Mouse (Mus musculus) neural tube, embryonic 10.5 days (tissue): ENCODE data around the gene Lmo1.
A peak's percentile ranks its signal among the peaks of the same experiment; 100 is the strongest.

ENCODE experiments used
- DNase-seq: peaks from one replicate; pipeline ENCODE4 v3.0.0-alpha.2; 2017; ENCODE audit warnings: low spot score; ENCODE audit errors: extremely low spot score

Lmo1 gene

GRCm38 (mm10) chr7:109174949-109175669 is at the start of gene Lmo1:
Lmo1 (minus strand) TSS chr7:109175207.
- DNase-seq, result peak; percentile 69

GRCm38 (mm10) chr7:109221716-109222110 is 46.7 kb upstream of the Lmo1 start:
- DNase-seq, result no peak

- no peak for DNase-seq
Observed at GRCm38 (mm10) chr7:109220766-109221715, 46.0 kb upstream of the Lmo1 start.

- DNase-seq, result no peak
Observed at GRCm38 (mm10) chr7:109220026-109220425, 45.0 kb upstream of the Lmo1 start.

GRCm38 (mm10) chr7:109218977-109219271 is 43.9 kb upstream of the Lmo1 start:
- DNase-seq, result no peak

- peak; percentile 85 for DNase-seq
Observed at GRCm38 (mm10) chr7:109218130-109218976, 43.3 kb upstream of the Lmo1 start.

GRCm38 (mm10) chr7:109209804-109210203 is 34.8 kb upstream of the Lmo1 start:
- no peak for DNase-seq

GRCm38 (mm10) chr7:109207811-109208210 is 32.8 kb upstream of the Lmo1 start:
- no peak for DNase-seq

- no peak for DNase-seq
Observed at GRCm38 (mm10) chr7:109206358-109206757, 31.4 kb upstream of the Lmo1 start.

GRCm38 (mm10) chr7:109203140-109203539 is 28.1 kb upstream of the Lmo1 start:
- no peak for DNase-seq

- DNase-seq, result no peak
Observed at GRCm38 (mm10) chr7:109200559-109200958, 25.6 kb upstream of the Lmo1 start.

GRCm38 (mm10) chr7:109197161-109197650 is 22.2 kb upstream of the Lmo1 start:
- DNase-seq, result no peak

GRCm38 (mm10) chr7:109196399-109197082 is 21.5 kb upstream of the Lmo1 start:
- peak; percentile 68 for DNase-seq

GRCm38 (mm10) chr7:109195982-109196381 is 21.0 kb upstream of the Lmo1 start:
- no peak for DNase-seq

- DNase-seq, result no peak
Observed at GRCm38 (mm10) chr7:109194850-109195249, 19.8 kb upstream of the Lmo1 start.

- no peak for DNase-seq
Observed at GRCm38 (mm10) chr7:109187244-109188035, 12.4 kb upstream of the Lmo1 start.

- no peak for DNase-seq
Observed at GRCm38 (mm10) chr7:109185975-109186374, 11.0 kb upstream of the Lmo1 start.

- DNase-seq, result no peak
Observed at GRCm38 (mm10) chr7:109185564-109185963, 10.6 kb upstream of the Lmo1 start.

- DNase-seq, result no peak
Observed at GRCm38 (mm10) chr7:109176688-109177087, 1.7 kb upstream of the Lmo1 start.
